In the genomic region with DNA sequence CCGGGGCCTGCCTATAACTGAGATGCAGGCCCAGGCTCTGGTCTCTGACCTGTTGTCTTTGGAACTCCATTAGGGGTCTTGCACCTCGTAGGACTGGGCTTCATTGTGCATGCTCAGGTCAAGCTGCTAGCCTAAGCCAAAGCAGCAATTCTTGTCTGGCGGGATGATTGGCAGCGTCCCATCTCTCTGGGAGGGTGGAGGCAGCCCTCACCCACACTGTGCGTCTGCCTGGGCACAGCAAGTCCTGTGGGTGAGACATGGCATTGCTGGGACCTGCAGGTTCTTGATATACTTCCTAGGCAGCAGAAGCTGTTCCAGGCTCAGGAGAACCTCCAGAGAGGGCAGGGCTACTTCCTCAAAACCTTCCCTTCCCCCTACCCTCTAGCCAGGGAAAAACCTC, we compare ENCODE assay signal across 17 mouse cellular contexts. TPM values are rescaled to one million over a fixed set of nuclear protein-coding genes. Genes with fewer than 3 reads are reported as not detected.
"Had no signal": no experiment of that assay in that cellular context is flagged by ENCODE, and none has a peak within 500 bp of the region (broad histone marks: within the 10 kb centered on the region; RNA-seq: fewer than 3 reads in every experiment).

No protein-coding gene starts in this region.

- H3K9me3 ChIP-seq: liver, embryonic 13.5 days; lung, embryonic 15.5 days; megakaryocyte, embryonic 14.5 days; midbrain, embryonic 15.5 days; neural tube, embryonic 12.5 days had no signal

- H3K27me3 ChIP-seq: lung, embryonic 15.5 days had no signal

- H3K36me3 ChIP-seq: liver, embryonic 13.5 days; lung, embryonic 15.5 days; midbrain, embryonic 15.5 days; neural tube, embryonic 12.5 days had no signal

- H3K4me1 ChIP-seq: liver, embryonic 13.5 days; lung, embryonic 15.5 days; midbrain, embryonic 15.5 days; neural tube, embryonic 12.5 days had no signal

- DNase-seq: kidney, adult 11 months; kidney, adult 9 months; kidney, postnatal 14 days; liver; liver, embryonic 13.5 days; liver, postnatal 0 days; lung, postnatal 14 days; thymus, adult 18-20 months; thymus, postnatal 14 days had no signal

- H3K4me2 ChIP-seq: liver, embryonic 13.5 days; lung, embryonic 15.5 days; midbrain, embryonic 11.5 days; midbrain, embryonic 15.5 days; neural tube, embryonic 12.5 days had no signal

- H3K4me3 ChIP-seq: liver, embryonic 13.5 days; lung, embryonic 15.5 days; megakaryocyte, embryonic 14.5 days; midbrain, embryonic 15.5 days; neural tube, embryonic 12.5 days had no signal

- H3K9ac ChIP-seq: liver, embryonic 13.5 days; liver, postnatal 0 days; lung, embryonic 15.5 days; midbrain, embryonic 15.5 days; neural tube, embryonic 12.5 days had no signal

- ATAC-seq: liver, postnatal 0 days; midbrain, embryonic 15.5 days had no signal

- H3K27ac ChIP-seq: liver, embryonic 13.5 days; lung, embryonic 15.5 days; macrophage; midbrain, embryonic 15.5 days; neural tube, embryonic 12.5 days had no signal

RNA-seq across cellular contexts. Expression of a gene that starts 10.5 kb away (rescaled TPM):
- total RNA-seq: monocyte, adult 5-6 weeks; neutrophil, adult 5-6 weeks had no signal
- polyA plus RNA-seq: macrophage had no signal

RNA-seq across cellular contexts. Expression of a gene that starts 29.0 kb away (rescaled TPM):
- total RNA-seq: monocyte, adult 5-6 weeks; neutrophil, adult 5-6 weeks had no signal
- polyA plus RNA-seq: macrophage had no signal
